Mouse (Mus musculus): Measurements from ENCODE around the gene Lefty1. TPM values are rescaled to one million over a fixed set of nuclear protein-coding genes. Genes with fewer than 3 reads are reported as not detected.
A peak's percentile ranks its signal among the peaks of the same experiment; 100 is the strongest.

Gene Lefty1
- polyA plus RNA-seq, 1 experiment from 2014 or later: 2.2 TPM

- Histone ChIP-seq H3K4me2 (ENCODE audit: low read depth, low read length) (no peak overlapping the region), H3K4me3 (ENCODE audit: low read depth, low read length) (no peak overlapping the region), H3K4me1 (ENCODE audit: insufficient read depth) (peaks cover 8% of the 10 kb centered on the region; the same call in 1 of the 2 replicates), H3K27ac (ENCODE audit: low read depth) (no peak overlapping the region), H3K9me3 (ENCODE audit: low read length) (no peaks in the 10 kb centered on the region), H3K9ac (replicated peaks) (no peak overlapping the region), H3K27me3 (ENCODE audit: insufficient read depth, low read length) (no peaks in the 10 kb centered on the region; the same call in 1 of the 2 replicates), H3K36me3 (replicated peaks; ENCODE audit: insufficient read depth, low read length) (peaks cover 44% of the 10 kb centered on the region)
- DNase-seq: no peak
- WGBS (ENCODE audit: insufficient replicate concordance): 87% methylated on average over 8 of the region's 8 CpGs
- no peak for TF ChIP-seq CTCF (IDR thresholded peaks at IDR 0.05; ENCODE audit: low read depth)
- no peak for ATAC-seq
These were observed 21.6 kb downstream of the Lefty1 start for GRCm38 (mm10) chr1:180956401-180956800.

- TF ChIP-seq EP300 (IDR thresholded peaks at IDR 0.05; ENCODE audit: low read depth) (peak; percentile 33; the same call in 1 of the 2 replicates), CTCF (IDR thresholded peaks at IDR 0.05; ENCODE audit: low read depth) (no peak)
- Histone ChIP-seq H3K9me3 (ENCODE audit: low read length) (no peaks in the 10 kb centered on the region), H3K9ac (replicated peaks) (no peak overlapping the region), H3K4me3 (ENCODE audit: low read depth, low read length) (no peak overlapping the region), H3K27ac (ENCODE audit: low read depth) (0 out of 2 replicates have a peak overlapping the region, but pooled peaks have one; percentile 12), H3K4me2 (ENCODE audit: low read depth, low read length) (no peak overlapping the region), H3K36me3 (replicated peaks; ENCODE audit: insufficient read depth, low read length) (peaks cover 46% of the 10 kb centered on the region), H3K4me1 (ENCODE audit: insufficient read depth) (peaks cover 5% of the 10 kb centered on the region; the same call in 1 of the 2 replicates), H3K27me3 (ENCODE audit: insufficient read depth, low read length) (no peaks in the 10 kb centered on the region; the same call in 1 of the 2 replicates)
- DNase-seq (peak; percentile 56), ATAC-seq (peak; percentile 63)
- WGBS (ENCODE audit: insufficient replicate concordance): 49% methylated on average over 8 of the region's 8 CpGs
These were observed 22.2 kb downstream of the Lefty1 start for GRCm38 (mm10) chr1:180956973-180957381.

GRCm38 (mm10) chr1:180957989-180958388 lies 23.2 kb downstream of the Lefty1 start:
- H3K27ac ChIP-seq (ENCODE audit: low read depth): no peak overlapping the region
- 82% methylated on average over 3 of the region's 3 CpGs for WGBS (ENCODE audit: insufficient replicate concordance)
- DNase-seq: no peak
- H3K27me3 ChIP-seq (ENCODE audit: insufficient read depth, low read length): no peaks in the 10 kb centered on the region; the same call in 1 of the 2 replicates
- TF ChIP-seq CTCF (IDR thresholded peaks at IDR 0.05; ENCODE audit: low read depth): no peak
- TF ChIP-seq EP300 (IDR thresholded peaks at IDR 0.05; ENCODE audit: low read depth): no peak
- peaks cover 51% of the 10 kb centered on the region for H3K36me3 ChIP-seq (replicated peaks; ENCODE audit: insufficient read depth, low read length)
- no peak for ATAC-seq
- peaks cover 2% of the 10 kb centered on the region; the same call in 1 of the 2 replicates for H3K4me1 ChIP-seq (ENCODE audit: insufficient read depth)
- no peak overlapping the region for H3K9ac ChIP-seq (replicated peaks)
- H3K4me2 ChIP-seq (ENCODE audit: low read depth, low read length): no peak overlapping the region
- no peak overlapping the region for H3K4me3 ChIP-seq (ENCODE audit: low read depth, low read length)
- no peaks in the 10 kb centered on the region for H3K9me3 ChIP-seq (ENCODE audit: low read length)

GRCm38 (mm10) chr1:180958797-180959196 lies 24.0 kb downstream of the Lefty1 start:
- no peak overlapping the region for H3K9ac ChIP-seq (replicated peaks)
- no peaks in the 10 kb centered on the region for H3K4me1 ChIP-seq (ENCODE audit: insufficient read depth)
- no peak overlapping the region for H3K27ac ChIP-seq (ENCODE audit: low read depth)
- H3K27me3 ChIP-seq (ENCODE audit: insufficient read depth, low read length): no peaks in the 10 kb centered on the region; the same call in 1 of the 2 replicates
- H3K36me3 ChIP-seq (replicated peaks; ENCODE audit: insufficient read depth, low read length): peaks cover 59% of the 10 kb centered on the region
- ATAC-seq: no peak
- WGBS (ENCODE audit: insufficient replicate concordance): 63% methylated on average over 3 of the region's 3 CpGs
- DNase-seq: no peak
- no peak overlapping the region for H3K4me3 ChIP-seq (ENCODE audit: low read depth, low read length)
- TF ChIP-seq EP300 (IDR thresholded peaks at IDR 0.05; ENCODE audit: low read depth) (no peak), CTCF (IDR thresholded peaks at IDR 0.05; ENCODE audit: low read depth) (no peak)
- H3K4me2 ChIP-seq (ENCODE audit: low read depth, low read length): no peak overlapping the region
- H3K9me3 ChIP-seq (ENCODE audit: low read length): no peaks in the 10 kb centered on the region

GRCm38 (mm10) chr1:180965786-180966185 lies 31.0 kb downstream of the Lefty1 start:
- Histone ChIP-seq H3K9me3 (ENCODE audit: low read length) (no peaks in the 10 kb centered on the region), H3K36me3 (replicated peaks; ENCODE audit: insufficient read depth, low read length) (peaks cover 72% of the 10 kb centered on the region), H3K4me1 (ENCODE audit: insufficient read depth) (no peaks in the 10 kb centered on the region), H3K27me3 (ENCODE audit: insufficient read depth, low read length) (no peaks in the 10 kb centered on the region), H3K27ac (ENCODE audit: low read depth) (no peak overlapping the region), H3K4me2 (ENCODE audit: low read depth, low read length) (no peak overlapping the region), H3K4me3 (ENCODE audit: low read depth, low read length) (no peak overlapping the region), H3K9ac (replicated peaks) (no peak overlapping the region)
- no peak for ATAC-seq
- TF ChIP-seq CTCF (IDR thresholded peaks at IDR 0.05; ENCODE audit: low read depth) (no peak), EP300 (IDR thresholded peaks at IDR 0.05; ENCODE audit: low read depth) (no peak)
- no peak for DNase-seq
- WGBS (ENCODE audit: insufficient replicate concordance): 84% methylated on average over 3 of the region's 3 CpGs

- TF ChIP-seq CTCF (IDR thresholded peaks at IDR 0.05; ENCODE audit: low read depth): no peak
- no peak for TF ChIP-seq EP300 (IDR thresholded peaks at IDR 0.05; ENCODE audit: low read depth)
- no peak overlapping the region for H3K4me3 ChIP-seq (ENCODE audit: low read depth, low read length)
- H3K9me3 ChIP-seq (ENCODE audit: low read length): no peaks in the 10 kb centered on the region
- no peak overlapping the region for H3K9ac ChIP-seq (replicated peaks)
- no peak overlapping the region for H3K4me2 ChIP-seq (ENCODE audit: low read depth, low read length)
- no peak overlapping the region for H3K27ac ChIP-seq (ENCODE audit: low read depth)
- ATAC-seq (no peak), DNase-seq (no peak)
- H3K27me3 ChIP-seq (ENCODE audit: insufficient read depth, low read length): no peaks in the 10 kb centered on the region
- H3K36me3 ChIP-seq (replicated peaks; ENCODE audit: insufficient read depth, low read length): peaks cover 67% of the 10 kb centered on the region
- no peaks in the 10 kb centered on the region for H3K4me1 ChIP-seq (ENCODE audit: insufficient read depth)
- 78% methylated on average over 3 of the region's 3 CpGs for WGBS (ENCODE audit: insufficient replicate concordance)
These were observed 31.7 kb downstream of the Lefty1 start for GRCm38 (mm10) chr1:180966542-180966941.

Data from liver, postnatal 0 days (tissue).